In genomic region chr2:102038229-102038894, GRCm38 (mm10) we compare ENCODE assay signal across 7 mouse cellular contexts.
DNase-seq lines count a peak whose midpoint lies in the region; ATAC-seq and TF ChIP-seq lines count a peak whose summit lies in the region.

No protein-coding gene starts in this region.

- H3K27ac ChIP-seq in spleen, adult 2 months (ENCODE audit: insufficient read depth, low read length) = peak overlapping the region; percentile 54
- peak overlapping the region in 1 of 2 experiments; percentile 8; a peak in 1 of 4 replicates for H3K27ac ChIP-seq in heart, embryonic 14.5 days (replicated peaks in 1 of 2; ENCODE audit: control insufficient read depth in 1 of 2, insufficient read depth in 1 of 2, low read depth in 2 of 2, low read length in 2 of 2)
- peak overlapping the region; percentile 78 for H3K27ac ChIP-seq in neural tube, embryonic 13.5 days (replicated peaks)

- H3K9ac ChIP-seq in heart, embryonic 14.5 days (ENCODE audit: low read length) = no peak overlapping the region
- no peak overlapping the region for H3K9ac ChIP-seq in neural tube, embryonic 13.5 days

- no peaks in the 10 kb centered on the region for H3K36me3 ChIP-seq in spleen, adult 2 months (ENCODE audit: control insufficient read depth, insufficient read depth, low read length)
- no peaks in the 10 kb centered on the region for H3K36me3 ChIP-seq in heart, embryonic 14.5 days (ENCODE audit: control insufficient read depth, insufficient read depth, low read length)
- H3K36me3 ChIP-seq in neural tube, embryonic 13.5 days = no peaks in the 10 kb centered on the region

- no peak for DNase-seq in spleen, adult 2 months (ENCODE audit: low read depth in 1 of 2, low spot score in 2 of 2)
- DNase-seq in spleen, adult 12 weeks (ENCODE audit: low spot score) = no peak
- DNase-seq in cerebellum, adult 9-11 months = peak; percentile 92
- peak; percentile 72 to 77 for DNase-seq in layer of hippocampus, postnatal 36 days

- 0 out of 2 replicates have a peak, but pooled peaks have one; percentile 48 for ATAC-seq in heart, embryonic 14.5 days (ENCODE audit: insufficient number of reproducible peaks, insufficient read depth, low FRiP score, low read depth)
- ATAC-seq in neural tube, embryonic 13.5 days (ENCODE audit: low read depth) = peak; percentile 75
- ATAC-seq in erythroblast, adult 5-6 weeks (replicated peaks; ENCODE audit: low FRiP score, poor library complexity, severe bottlenecking) = no peak

- 65% methylated on average over 10 of the region's 10 CpGs for WGBS in spleen, adult 2 months
- 45% methylated on average over 10 of the region's 10 CpGs for WGBS in heart, embryonic 14.5 days
- whole genome bisulfite sequencing in neural tube, embryonic 13.5 days = 11% methylated on average over 10 of the region's 10 CpGs

- no peak overlapping the region for H3K4me3 ChIP-seq in spleen, adult 2 months (ENCODE audit: extremely low read depth, insufficient read depth, insufficient read length)
- no peak overlapping the region for H3K4me3 ChIP-seq in heart, embryonic 14.5 days (ENCODE audit: control insufficient read depth in 1 of 2, insufficient read depth in 1 of 2, low read depth in 1 of 2, low read length in 2 of 2)
- no peak overlapping the region for H3K4me3 ChIP-seq in neural tube, embryonic 13.5 days

- peaks cover 41% of the 10 kb centered on the region for H3K4me1 ChIP-seq in spleen, adult 2 months (ENCODE audit: control insufficient read depth, insufficient read depth, insufficient read length)
- H3K4me1 ChIP-seq in heart, embryonic 14.5 days (ENCODE audit: control insufficient read depth in 2 of 2, insufficient read depth in 2 of 2, low read length in 2 of 2) = peaks cover 23 to 38% of the 10 kb centered on the region in 2 experiments
- peaks cover 71% of the 10 kb centered on the region for H3K4me1 ChIP-seq in neural tube, embryonic 13.5 days (replicated peaks)

- no peaks in the 10 kb centered on the region for H3K27me3 ChIP-seq in spleen, adult 2 months (ENCODE audit: control insufficient read depth, insufficient read depth, low read length)
- H3K27me3 ChIP-seq in heart, embryonic 14.5 days (ENCODE audit: control insufficient read depth, insufficient read depth, low read length) = no peaks in the 10 kb centered on the region
- no peaks in the 10 kb centered on the region for H3K27me3 ChIP-seq in neural tube, embryonic 13.5 days

- H3K9me3 ChIP-seq in heart, embryonic 14.5 days (ENCODE audit: control insufficient read depth, low read length) = no peaks in the 10 kb centered on the region
- H3K9me3 ChIP-seq in neural tube, embryonic 13.5 days = no peaks in the 10 kb centered on the region

- 0 out of 2 replicates have a peak overlapping the region, but pooled peaks have one; percentile 0 for H3K4me2 ChIP-seq in heart, embryonic 14.5 days (ENCODE audit: low read length)
- H3K4me2 ChIP-seq in neural tube, embryonic 13.5 days = no peak overlapping the region

- TF ChIP-seq CTCF in spleen, adult 2 months (IDR thresholded peaks at IDR 0.05; ENCODE audit: extremely low read depth, insufficient read depth, insufficient read length, insufficient replicate concordance) = no peak

- TF ChIP-seq POLR2A in spleen, adult 2 months (IDR thresholded peaks at IDR 0.05; ENCODE audit: low read depth, low read length) = no peak

Comparison
In these comparisons a context has a peak if more than half of its experiments do, and no peak if none do; other contexts are left out.
1. DNase-seq: peak in cerebellum, adult 9-11 months (single experiment) and layer of hippocampus, postnatal 36 days (2 of 2); none in spleen, adult 2 months (0 of 2) and spleen, adult 12 weeks (single experiment).